Mouse (Mus musculus): ENCODE data around the gene Itgb8. TPM values are rescaled to one million over a fixed set of nuclear protein-coding genes. Genes with fewer than 3 reads are reported as not detected.

Gene Itgb8
- polyA plus RNA-seq, 1 experiment from 2014 or later: 2.6 TPM

DNA sequence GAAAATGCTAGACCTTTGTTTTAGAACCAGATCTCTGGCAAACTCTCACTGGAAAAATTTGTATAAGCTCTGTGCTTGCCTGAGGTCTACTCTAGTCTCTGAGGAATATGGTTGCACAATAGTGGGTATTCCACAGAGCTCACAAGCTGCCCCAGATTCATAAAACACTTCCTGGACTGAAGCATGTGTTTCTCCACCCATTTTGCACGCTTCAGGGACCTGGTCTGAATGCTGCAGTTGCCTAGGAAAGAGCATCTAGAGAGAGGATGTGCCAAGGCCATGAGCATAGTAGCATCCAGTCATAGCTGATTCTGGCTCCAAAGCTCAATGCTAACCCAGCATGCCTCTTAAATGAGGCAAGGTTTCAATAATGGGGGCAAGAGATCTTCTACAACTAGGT is 74.4 kb downstream of the Itgb8 start:
- peak; percentile 72 for ATAC-seq (ENCODE audit: low read depth)
- WGBS: 45% methylated on average over 1 of the region's 1 CpGs
- Histone ChIP-seq H3K27me3 (ENCODE audit: control insufficient read depth, insufficient read depth, low read depth, low read length) (no peaks in the 10 kb centered on the region), H3K9me3 (ENCODE audit: control insufficient read depth, low read length) (no peaks in the 10 kb centered on the region), H3K27ac (ENCODE audit: low read length) (peak overlapping the region; percentile 41), H3K4me2 (ENCODE audit: low read depth, low read length) (no peak overlapping the region), H3K4me1 (replicated peaks; ENCODE audit: control insufficient read depth, insufficient read depth, low read length) (peaks cover 4% of the 10 kb centered on the region; the same call in 1 of the 2 replicates), H3K36me3 (ENCODE audit: control insufficient read depth, insufficient read depth, low read length) (no peaks in the 10 kb centered on the region), H3K9ac (ENCODE audit: low read length) (no peak overlapping the region), H3K4me3 (ENCODE audit: low read length) (no peak overlapping the region)

DNA sequence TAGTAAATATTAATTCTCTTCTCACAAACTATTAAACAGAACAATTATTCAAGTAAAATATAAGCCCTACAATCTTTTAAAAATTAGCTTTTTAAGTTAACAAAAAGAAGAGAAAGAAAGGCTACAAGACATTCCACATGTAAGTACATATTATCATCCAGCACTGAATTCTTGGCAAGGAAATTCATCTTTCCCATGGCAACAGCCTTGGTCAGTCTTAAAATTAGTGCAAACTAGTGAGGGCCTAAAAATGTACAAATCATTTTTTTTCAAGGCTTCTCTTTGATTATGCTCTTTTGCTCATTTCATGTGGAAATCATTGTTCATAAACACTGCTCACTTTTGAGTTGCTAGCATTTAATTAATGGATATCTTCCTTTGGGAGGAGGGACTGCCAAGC is 77.8 kb downstream of the Itgb8 start:
- Histone ChIP-seq H3K4me2 (ENCODE audit: low read depth, low read length) (no peak overlapping the region), H3K4me1 (replicated peaks; ENCODE audit: control insufficient read depth, insufficient read depth, low read length) (peaks cover 4% of the 10 kb centered on the region; the same call in 1 of the 2 replicates)

GRCm38 (mm10) chr12:119159254-119159933 is 79.2 kb downstream of the Itgb8 start:
- no peak overlapping the region for H3K4me3 ChIP-seq (ENCODE audit: low read length)
- no peak for ATAC-seq (ENCODE audit: low read depth)
- WGBS: 60% methylated on average over 4 of the region's 4 CpGs

More for the DNA sequence above, 77.8 kb downstream of the Itgb8 start:
- Histone ChIP-seq H3K36me3 (ENCODE audit: control insufficient read depth, insufficient read depth, low read length) (no peaks in the 10 kb centered on the region), H3K9me3 (ENCODE audit: control insufficient read depth, low read length) (no peaks in the 10 kb centered on the region), H3K4me3 (ENCODE audit: low read length) (no peak overlapping the region), H3K9ac (ENCODE audit: low read length) (no peak overlapping the region), H3K27ac (ENCODE audit: low read length) (no peak overlapping the region), H3K27me3 (ENCODE audit: control insufficient read depth, insufficient read depth, low read depth, low read length) (no peaks in the 10 kb centered on the region)
- ATAC-seq (ENCODE audit: low read depth): no peak

DNA sequence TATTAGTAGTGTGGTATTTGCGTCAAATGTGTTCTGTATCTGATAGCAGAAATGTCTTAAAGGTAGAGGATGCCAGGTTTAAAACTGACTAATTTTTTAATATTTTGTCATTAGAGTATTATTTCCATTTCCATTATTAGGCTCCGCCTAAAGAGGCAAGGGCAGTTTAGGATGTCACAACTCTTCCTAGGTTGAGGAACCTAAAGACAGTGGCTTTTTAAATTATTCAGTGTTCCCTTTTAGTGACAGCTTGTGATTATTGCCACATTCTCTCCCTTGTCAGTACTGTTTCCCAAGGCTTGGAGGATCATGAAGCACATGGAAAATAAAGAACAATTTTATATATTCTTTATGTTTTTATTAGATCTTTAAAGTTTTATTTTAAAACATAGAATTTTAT is 80.9 kb downstream of the Itgb8 start:
- Histone ChIP-seq H3K9me3 (ENCODE audit: control insufficient read depth, low read length) (no peaks in the 10 kb centered on the region), H3K27ac (ENCODE audit: low read length) (no peak overlapping the region), H3K9ac (ENCODE audit: low read length) (no peak overlapping the region), H3K4me3 (ENCODE audit: low read length) (no peak overlapping the region), H3K4me2 (ENCODE audit: low read depth, low read length) (no peak overlapping the region), H3K36me3 (ENCODE audit: control insufficient read depth, insufficient read depth, low read length) (no peaks in the 10 kb centered on the region), H3K4me1 (replicated peaks; ENCODE audit: control insufficient read depth, insufficient read depth, low read length) (no peaks in the 10 kb centered on the region), H3K27me3 (ENCODE audit: control insufficient read depth, insufficient read depth, low read depth, low read length) (no peaks in the 10 kb centered on the region)
- ATAC-seq (ENCODE audit: low read depth): no peak
- WGBS: 90% methylated on average over 2 of the region's 2 CpGs

More at GRCm38 (mm10) chr12:119159254-119159933, 79.2 kb downstream of the Itgb8 start:
- H3K36me3 ChIP-seq (ENCODE audit: control insufficient read depth, insufficient read depth, low read length): no peaks in the 10 kb centered on the region
- no peaks in the 10 kb centered on the region for H3K9me3 ChIP-seq (ENCODE audit: control insufficient read depth, low read length)
- no peak overlapping the region for H3K4me2 ChIP-seq (ENCODE audit: low read depth, low read length)
- no peaks in the 10 kb centered on the region for H3K27me3 ChIP-seq (ENCODE audit: control insufficient read depth, insufficient read depth, low read depth, low read length)
- no peak overlapping the region for H3K9ac ChIP-seq (ENCODE audit: low read length)
- no peak overlapping the region for H3K27ac ChIP-seq (ENCODE audit: low read length)
- no peaks in the 10 kb centered on the region; the same call in 1 of the 2 replicates for H3K4me1 ChIP-seq (replicated peaks; ENCODE audit: control insufficient read depth, insufficient read depth, low read length)

- ATAC-seq (ENCODE audit: low read depth): no peak
- Histone ChIP-seq H3K4me3 (ENCODE audit: low read length) (no peak overlapping the region), H3K4me1 (replicated peaks; ENCODE audit: control insufficient read depth, insufficient read depth, low read length) (no peaks in the 10 kb centered on the region), H3K36me3 (ENCODE audit: control insufficient read depth, insufficient read depth, low read length) (no peaks in the 10 kb centered on the region), H3K9me3 (ENCODE audit: control insufficient read depth, low read length) (no peaks in the 10 kb centered on the region), H3K4me2 (ENCODE audit: low read depth, low read length) (0 out of 2 replicates have a peak overlapping the region, but pooled peaks have one; percentile 14), H3K9ac (ENCODE audit: low read length) (no peak overlapping the region), H3K27ac (ENCODE audit: low read length) (no peak overlapping the region), H3K27me3 (ENCODE audit: control insufficient read depth, insufficient read depth, low read depth, low read length) (no peaks in the 10 kb centered on the region)
- WGBS: 60% methylated on average over 3 of the region's 3 CpGs
Observed at GRCm38 (mm10) chr12:119157068-119157467, 81.5 kb downstream of the Itgb8 start.

DNA sequence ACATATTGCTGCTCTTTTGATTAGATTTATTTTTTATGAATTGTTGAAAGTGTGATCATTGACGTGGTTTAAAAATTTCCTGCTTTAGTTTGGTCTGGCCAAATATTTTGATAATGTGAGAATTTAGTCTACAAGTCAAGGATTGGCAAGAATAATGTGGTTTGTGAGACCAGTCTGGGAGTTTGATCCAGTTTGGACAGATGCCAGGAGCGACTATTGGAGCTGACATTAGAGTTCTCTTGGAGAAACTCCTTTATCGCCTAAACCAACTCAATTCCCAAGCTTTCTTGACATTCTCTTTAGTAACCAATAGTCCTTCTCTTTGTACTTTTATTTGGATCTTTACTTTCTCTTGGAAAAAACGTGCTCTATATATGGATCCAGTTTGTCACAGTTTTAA is 83.0 kb downstream of the Itgb8 start:
- H3K4me1 ChIP-seq (replicated peaks; ENCODE audit: control insufficient read depth, insufficient read depth, low read length): no peaks in the 10 kb centered on the region
- no peak overlapping the region for H3K9ac ChIP-seq (ENCODE audit: low read length)
- peak; percentile 69 for ATAC-seq (ENCODE audit: low read depth)
- H3K27me3 ChIP-seq (ENCODE audit: control insufficient read depth, insufficient read depth, low read depth, low read length): no peaks in the 10 kb centered on the region
- H3K9me3 ChIP-seq (ENCODE audit: control insufficient read depth, low read length): no peaks in the 10 kb centered on the region
- WGBS: 29% methylated on average over 4 of the region's 4 CpGs
- no peak overlapping the region for H3K4me3 ChIP-seq (ENCODE audit: low read length)
- H3K36me3 ChIP-seq (ENCODE audit: control insufficient read depth, insufficient read depth, low read length): no peaks in the 10 kb centered on the region
- H3K4me2 ChIP-seq (ENCODE audit: low read depth, low read length): no peak overlapping the region
- H3K27ac ChIP-seq (ENCODE audit: low read length): no peak overlapping the region

- Histone ChIP-seq H3K27ac (ENCODE audit: low read length) (no peak overlapping the region), H3K27me3 (ENCODE audit: control insufficient read depth, insufficient read depth, low read depth, low read length) (no peaks in the 10 kb centered on the region), H3K4me3 (ENCODE audit: low read length) (no peak overlapping the region), H3K4me2 (ENCODE audit: low read depth, low read length) (no peak overlapping the region), H3K4me1 (replicated peaks; ENCODE audit: control insufficient read depth, insufficient read depth, low read length) (no peaks in the 10 kb centered on the region), H3K9me3 (ENCODE audit: control insufficient read depth, low read length) (no peaks in the 10 kb centered on the region), H3K36me3 (ENCODE audit: control insufficient read depth, insufficient read depth, low read length) (no peaks in the 10 kb centered on the region), H3K9ac (ENCODE audit: low read length) (no peak overlapping the region)
- no peak for ATAC-seq (ENCODE audit: low read depth)
- WGBS: 88% methylated on average over 2 of the region's 2 CpGs
Observed at GRCm38 (mm10) chr12:119150956-119151355, 87.6 kb downstream of the Itgb8 start.

GRCm38 (mm10) chr12:119147753-119148152 is 90.8 kb downstream of the Itgb8 start:
- no peak overlapping the region for H3K27ac ChIP-seq (ENCODE audit: low read length)
- H3K36me3 ChIP-seq (ENCODE audit: control insufficient read depth, insufficient read depth, low read length): no peaks in the 10 kb centered on the region
- no peak for ATAC-seq (ENCODE audit: low read depth)
- 79% methylated on average over 3 of the region's 3 CpGs for WGBS
- no peak overlapping the region for H3K4me2 ChIP-seq (ENCODE audit: low read depth, low read length)
- no peaks in the 10 kb centered on the region for H3K9me3 ChIP-seq (ENCODE audit: control insufficient read depth, low read length)
- no peak overlapping the region for H3K9ac ChIP-seq (ENCODE audit: low read length)
- H3K27me3 ChIP-seq (ENCODE audit: control insufficient read depth, insufficient read depth, low read depth, low read length): no peaks in the 10 kb centered on the region
- no peaks in the 10 kb centered on the region for H3K4me1 ChIP-seq (replicated peaks; ENCODE audit: control insufficient read depth, insufficient read depth, low read length)
- no peak overlapping the region for H3K4me3 ChIP-seq (ENCODE audit: low read length)

DNA sequence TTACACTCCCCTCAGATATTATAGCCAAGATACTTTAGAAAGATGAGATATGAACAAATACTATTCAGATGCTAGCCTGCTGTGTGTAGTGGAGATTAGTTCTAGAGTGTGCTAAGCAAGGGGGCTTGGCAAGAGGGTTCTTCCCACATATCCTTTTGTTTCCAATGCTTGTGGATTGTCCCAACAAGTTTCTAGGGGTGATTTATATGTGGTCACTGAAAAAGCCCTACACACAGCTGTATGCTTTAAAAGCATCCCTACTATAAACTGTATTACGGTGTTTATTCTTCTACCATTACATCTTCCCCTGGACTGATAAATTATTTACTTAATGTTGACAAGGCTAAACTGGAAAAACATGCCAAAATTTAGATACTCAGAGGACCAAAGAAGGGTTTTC is 92.6 kb downstream of the Itgb8 start:
- ATAC-seq (ENCODE audit: low read depth): no peak
- WGBS: 54% methylated on average over 1 of the region's 1 CpGs
- Histone ChIP-seq H3K9ac (ENCODE audit: low read length) (no peak overlapping the region), H3K9me3 (ENCODE audit: control insufficient read depth, low read length) (no peaks in the 10 kb centered on the region), H3K4me3 (ENCODE audit: low read length) (no peak overlapping the region), H3K4me1 (replicated peaks; ENCODE audit: control insufficient read depth, insufficient read depth, low read length) (no peaks in the 10 kb centered on the region), H3K36me3 (ENCODE audit: control insufficient read depth, insufficient read depth, low read length) (no peaks in the 10 kb centered on the region), H3K4me2 (ENCODE audit: low read depth, low read length) (no peak overlapping the region), H3K27ac (ENCODE audit: low read length) (no peak overlapping the region), H3K27me3 (ENCODE audit: control insufficient read depth, insufficient read depth, low read depth, low read length) (no peaks in the 10 kb centered on the region)

Data from lung, embryonic 16.5 days (tissue).